Mouse (Mus musculus): ENCODE results near the gene Cope. TPM values are rescaled to one million over a fixed set of nuclear protein-coding genes. Genes with fewer than 3 reads are reported as not detected.

Gene Cope
- total and polyA plus RNA-seq, 2 experiments from 2014 or later = 154 to 295 TPM

GRCm38 (mm10) chr8:70356111-70356510 is 53.8 kb downstream of the Cope start:
- H3K27me3 ChIP-seq (ENCODE audit: control insufficient read depth, insufficient read depth, low read length) = no peaks in the 10 kb centered on the region
- H3K9ac ChIP-seq (replicated peaks; ENCODE audit: low read depth, low read length) = no peak overlapping the region
- no peak for ATAC-seq (ENCODE audit: insufficient read depth, low read depth)
- WGBS = 75% methylated on average over 1 of the region's 1 CpGs
- no peak overlapping the region for H3K4me2 ChIP-seq (ENCODE audit: low read depth, low read length)
- no peaks in the 10 kb centered on the region for H3K36me3 ChIP-seq (replicated peaks; ENCODE audit: control insufficient read depth, insufficient read depth, low read length)
- DNase-seq (ENCODE audit: low spot score) = no peak
- H3K9me3 ChIP-seq (replicated peaks; ENCODE audit: control insufficient read depth, low read length) = no peaks in the 10 kb centered on the region
- H3K27ac ChIP-seq (ENCODE audit: low read depth) = no peak overlapping the region
- no peak for TF ChIP-seq CTCF (IDR thresholded peaks at IDR 0.05; ENCODE audit: low read depth)
- no peak for TF ChIP-seq EP300 (IDR thresholded peaks at IDR 0.05; ENCODE audit: low read depth)
- H3K4me3 ChIP-seq (ENCODE audit: low read depth, low read length) = no peak overlapping the region
- H3K4me1 ChIP-seq (ENCODE audit: control insufficient read depth, insufficient read depth) = peaks cover 13% of the 10 kb centered on the region

DNA sequence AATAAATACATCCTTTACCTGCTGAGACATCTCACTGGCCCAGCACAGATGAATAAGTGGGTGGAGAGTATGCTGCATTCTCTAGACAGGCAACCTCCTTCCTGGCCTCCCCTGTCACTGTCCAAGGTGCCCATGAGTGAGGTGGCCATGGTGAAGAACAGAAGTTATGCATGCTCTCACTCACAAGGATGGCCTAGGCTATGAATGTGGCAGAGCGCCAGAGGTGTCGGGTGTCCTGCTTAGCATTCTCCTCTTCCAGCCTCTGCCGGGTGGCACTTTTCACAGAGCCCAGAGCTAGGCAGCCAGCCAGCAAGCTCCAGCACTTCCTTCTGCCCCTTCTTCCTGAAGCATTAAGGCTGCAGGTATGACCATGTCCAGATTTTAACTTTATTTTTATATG is 57.1 kb downstream of the Cope start:
- H3K36me3 ChIP-seq (replicated peaks; ENCODE audit: control insufficient read depth, insufficient read depth, low read length) = no peaks in the 10 kb centered on the region
- H3K9ac ChIP-seq (replicated peaks; ENCODE audit: low read depth, low read length) = no peak overlapping the region
- no peak for TF ChIP-seq EP300 (IDR thresholded peaks at IDR 0.05; ENCODE audit: low read depth)
- TF ChIP-seq CTCF (IDR thresholded peaks at IDR 0.05; ENCODE audit: low read depth) = no peak
- H3K27me3 ChIP-seq (ENCODE audit: control insufficient read depth, insufficient read depth, low read length) = no peaks in the 10 kb centered on the region
- H3K4me3 ChIP-seq (ENCODE audit: low read depth, low read length) = no peak overlapping the region
- ATAC-seq (ENCODE audit: insufficient read depth, low read depth) (peak; percentile 47; the same call in 1 of the 2 replicates), DNase-seq (ENCODE audit: low spot score) (no peak)
- H3K4me1 ChIP-seq (ENCODE audit: control insufficient read depth, insufficient read depth) = no peaks in the 10 kb centered on the region
- no peak overlapping the region for H3K4me2 ChIP-seq (ENCODE audit: low read depth, low read length)
- WGBS = 1% methylated on average over 3 of the region's 3 CpGs
- no peak overlapping the region for H3K27ac ChIP-seq (ENCODE audit: low read depth)
- no peaks in the 10 kb centered on the region for H3K9me3 ChIP-seq (replicated peaks; ENCODE audit: control insufficient read depth, low read length)

GRCm38 (mm10) chr8:70360769-70361168 is 58.5 kb downstream of the Cope start:
- WGBS = 50% methylated on average over 4 of the region's 4 CpGs
- TF ChIP-seq EP300 (IDR thresholded peaks at IDR 0.05; ENCODE audit: low read depth) (no peak), CTCF (IDR thresholded peaks at IDR 0.05; ENCODE audit: low read depth) (peak; percentile 23; the same call in 1 of the 2 replicates)
- no peaks in the 10 kb centered on the region for H3K4me1 ChIP-seq (ENCODE audit: control insufficient read depth, insufficient read depth)
- no peak overlapping the region for H3K9ac ChIP-seq (replicated peaks; ENCODE audit: low read depth, low read length)
- no peaks in the 10 kb centered on the region for H3K27me3 ChIP-seq (ENCODE audit: control insufficient read depth, insufficient read depth, low read length)
- no peak overlapping the region for H3K27ac ChIP-seq (ENCODE audit: low read depth)
- ATAC-seq (ENCODE audit: insufficient read depth, low read depth) (no peak), DNase-seq (ENCODE audit: low spot score) (no peak)
- no peak overlapping the region for H3K4me3 ChIP-seq (ENCODE audit: low read depth, low read length)
- no peaks in the 10 kb centered on the region for H3K36me3 ChIP-seq (replicated peaks; ENCODE audit: control insufficient read depth, insufficient read depth, low read length)
- no peak overlapping the region for H3K4me2 ChIP-seq (ENCODE audit: low read depth, low read length)
- no peaks in the 10 kb centered on the region for H3K9me3 ChIP-seq (replicated peaks; ENCODE audit: control insufficient read depth, low read length)

DNA sequence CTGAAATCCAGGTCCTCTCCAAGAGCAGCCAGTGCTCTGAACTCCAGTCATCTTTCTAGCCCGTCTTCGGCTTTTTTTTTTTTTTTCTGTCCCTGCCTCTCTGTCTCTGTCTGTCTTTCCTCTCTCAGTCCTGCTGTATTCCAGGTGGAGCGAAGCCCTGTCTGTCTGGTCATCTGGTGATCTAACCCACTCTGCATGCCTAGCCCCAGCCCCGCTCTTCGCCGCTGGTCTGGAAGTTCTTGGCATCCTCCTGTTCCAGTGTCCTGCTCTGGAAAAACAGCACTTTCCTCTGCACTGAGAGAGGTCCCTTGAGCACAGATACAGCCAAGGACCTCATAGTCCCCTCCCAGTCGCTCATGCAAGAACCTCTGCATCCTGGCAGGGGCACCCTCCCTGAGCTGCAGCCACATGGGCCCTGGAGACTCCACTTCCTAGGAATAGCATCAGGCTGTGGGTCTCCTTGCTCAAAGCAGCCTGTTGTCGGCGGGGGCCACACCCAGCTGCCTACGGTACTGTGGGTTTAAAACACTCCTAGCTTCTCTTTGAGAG is 59.2 kb downstream of the Cope start:
- Histone ChIP-seq H3K9me3 (replicated peaks; ENCODE audit: control insufficient read depth, low read length) (no peaks in the 10 kb centered on the region), H3K4me3 (ENCODE audit: low read depth, low read length) (no peak overlapping the region), H3K27ac (ENCODE audit: low read depth) (no peak overlapping the region), H3K4me1 (ENCODE audit: control insufficient read depth, insufficient read depth) (no peaks in the 10 kb centered on the region), H3K36me3 (replicated peaks; ENCODE audit: control insufficient read depth, insufficient read depth, low read length) (no peaks in the 10 kb centered on the region), H3K9ac (replicated peaks; ENCODE audit: low read depth, low read length) (no peak overlapping the region), H3K4me2 (ENCODE audit: low read depth, low read length) (no peak overlapping the region), H3K27me3 (ENCODE audit: control insufficient read depth, insufficient read depth, low read length) (no peaks in the 10 kb centered on the region)
- ATAC-seq (ENCODE audit: insufficient read depth, low read depth) (no peak), DNase-seq (ENCODE audit: low spot score) (no peak)
- no peak for TF ChIP-seq EP300 (IDR thresholded peaks at IDR 0.05; ENCODE audit: low read depth)
- TF ChIP-seq CTCF (IDR thresholded peaks at IDR 0.05; ENCODE audit: low read depth) = no peak
- WGBS = 62% methylated on average over 10 of the region's 10 CpGs

Other genes with a start within 250 kb of the Cope start
- gene Tm6sf2, start 229.6 kb upstream of the Cope start, total RNA-seq (2014; rRNA removed; ENCODE audit: low replicate concordance) = 2.1 TPM in 1 of 2 replicates, not detected in the other
- 1.0 and 1.3 TPM in 2 replicates for gene Tm6sf2, start 229.6 kb upstream of the Cope start, polyA plus RNA-seq (2015; fragmentation: Nextera tagmentation; extraction: Ambion mirVana)
- gene Hapln4, start 219.1 kb upstream of the Cope start, total RNA-seq (2014; rRNA removed; ENCODE audit: low replicate concordance) = not detected in 2 replicates
- not detected in 2 replicates for gene Hapln4, start 219.1 kb upstream of the Cope start, polyA plus RNA-seq (2015; fragmentation: Nextera tagmentation; extraction: Ambion mirVana)
- gene Ncan, start 181.6 kb upstream of the Cope start, total RNA-seq (2014; rRNA removed; ENCODE audit: low replicate concordance) = 0.35 TPM in 1 of 2 replicates, not detected in the other
- gene Ncan, start 181.6 kb upstream of the Cope start, polyA plus RNA-seq (2015; fragmentation: Nextera tagmentation; extraction: Ambion mirVana) = 0.10 and 0.12 TPM in 2 replicates
- 2.9 and 10.3 TPM in 2 replicates for gene Nr2c2ap, start 171.2 kb upstream of the Cope start, total RNA-seq (2014; rRNA removed; ENCODE audit: low replicate concordance)
- gene Nr2c2ap, start 171.2 kb upstream of the Cope start, polyA plus RNA-seq (2015; fragmentation: Nextera tagmentation; extraction: Ambion mirVana) = 29.2 and 32.5 TPM in 2 replicates
- gene Rfxank, start 163.4 kb upstream of the Cope start, total RNA-seq (2014; rRNA removed; ENCODE audit: low replicate concordance) = 29.4 and 48.4 TPM in 2 replicates
- gene Rfxank, start 163.4 kb upstream of the Cope start, polyA plus RNA-seq (2015; fragmentation: Nextera tagmentation; extraction: Ambion mirVana) = 22.5 and 23.9 TPM in 2 replicates
- 34.3 and 68.4 TPM in 2 replicates for gene Borcs8, start 163.0 kb upstream of the Cope start, total RNA-seq (2014; rRNA removed; ENCODE audit: low replicate concordance)
- 32.1 and 34.5 TPM in 2 replicates for gene Borcs8, start 163.0 kb upstream of the Cope start, polyA plus RNA-seq (2015; fragmentation: Nextera tagmentation; extraction: Ambion mirVana)
- gene Mef2b, start 162.8 kb upstream of the Cope start, total RNA-seq (2014; rRNA removed; ENCODE audit: low replicate concordance) = not detected in 2 replicates
- 0.20 TPM in 1 of 2 replicates, not detected in the other for gene Mef2b, start 162.8 kb upstream of the Cope start, polyA plus RNA-seq (2015; fragmentation: Nextera tagmentation; extraction: Ambion mirVana)
- gene Tmem161a, start 130.2 kb upstream of the Cope start, total RNA-seq (2014; rRNA removed; ENCODE audit: low replicate concordance) = 155 and 174 TPM in 2 replicates
- gene Tmem161a, start 130.2 kb upstream of the Cope start, polyA plus RNA-seq (2015; fragmentation: Nextera tagmentation; extraction: Ambion mirVana) = 120 and 132 TPM in 2 replicates
- gene Slc25a42, start 90.2 kb upstream of the Cope start, total RNA-seq (2014; rRNA removed; ENCODE audit: low replicate concordance) = 20.6 and 29.1 TPM in 2 replicates
- 16.5 and 19.1 TPM in 2 replicates for gene Slc25a42, start 90.2 kb upstream of the Cope start, polyA plus RNA-seq (2015; fragmentation: Nextera tagmentation; extraction: Ambion mirVana)
- gene Sugp2, start 68.3 kb upstream of the Cope start, total RNA-seq (2014; rRNA removed; ENCODE audit: low replicate concordance) = 32.0 and 48.7 TPM in 2 replicates
- 14.5 and 15.5 TPM in 2 replicates for gene Sugp2, start 68.3 kb upstream of the Cope start, polyA plus RNA-seq (2015; fragmentation: Nextera tagmentation; extraction: Ambion mirVana)
- gene Armc6, start 68.1 kb upstream of the Cope start, total RNA-seq (2014; rRNA removed; ENCODE audit: low replicate concordance) = 20.1 and 26.5 TPM in 2 replicates
- gene Armc6, start 68.1 kb upstream of the Cope start, polyA plus RNA-seq (2015; fragmentation: Nextera tagmentation; extraction: Ambion mirVana) = 11.9 and 13.1 TPM in 2 replicates
- 29.1 and 38.9 TPM in 2 replicates for gene Homer3, start 19.7 kb upstream of the Cope start, total RNA-seq (2014; rRNA removed; ENCODE audit: low replicate concordance)
- 19.5 TPM in 2 replicates for gene Homer3, start 19.7 kb upstream of the Cope start, polyA plus RNA-seq (2015; fragmentation: Nextera tagmentation; extraction: Ambion mirVana)
- gene Ddx49, start within 50 bp of the Cope start, total RNA-seq (2014; rRNA removed; ENCODE audit: low replicate concordance) = 33.1 and 35.6 TPM in 2 replicates
- gene Ddx49, start within 50 bp of the Cope start, polyA plus RNA-seq (2015; fragmentation: Nextera tagmentation; extraction: Ambion mirVana) = 24.4 and 26.7 TPM in 2 replicates
- 0.80 TPM in 1 of 2 replicates, not detected in the other for gene Cers1, start 13.3 kb downstream of the Cope start, total RNA-seq (2014; rRNA removed; ENCODE audit: low replicate concordance)
- gene Cers1, start 13.3 kb downstream of the Cope start, polyA plus RNA-seq (2015; fragmentation: Nextera tagmentation; extraction: Ambion mirVana) = 0.27 and 0.59 TPM in 2 replicates
- not detected in 2 replicates for gene Gdf1, start 27.3 kb downstream of the Cope start, total RNA-seq (2014; rRNA removed; ENCODE audit: low replicate concordance)
- gene Gdf1, start 27.3 kb downstream of the Cope start, polyA plus RNA-seq (2015; fragmentation: Nextera tagmentation; extraction: Ambion mirVana) = 0.18 and 0.20 TPM in 2 replicates
- 16.5 and 26.3 TPM in 2 replicates for gene Upf1, start 50.8 kb downstream of the Cope start, total RNA-seq (2014; rRNA removed; ENCODE audit: low replicate concordance)
- gene Upf1, start 50.8 kb downstream of the Cope start, polyA plus RNA-seq (2015; fragmentation: Nextera tagmentation; extraction: Ambion mirVana) = 7.0 and 7.5 TPM in 2 replicates
- gene Comp, start 71.0 kb downstream of the Cope start, total RNA-seq (2014; rRNA removed; ENCODE audit: low replicate concordance) = 3.2 and 9.8 TPM in 2 replicates
- gene Comp, start 71.0 kb downstream of the Cope start, polyA plus RNA-seq (2015; fragmentation: Nextera tagmentation; extraction: Ambion mirVana) = 4.2 and 4.4 TPM in 2 replicates
- 6.0 and 6.5 TPM in 2 replicates for gene Crtc1, start 137.1 kb downstream of the Cope start, total RNA-seq (2014; rRNA removed; ENCODE audit: low replicate concordance)
- gene Crtc1, start 137.1 kb downstream of the Cope start, polyA plus RNA-seq (2015; fragmentation: Nextera tagmentation; extraction: Ambion mirVana) = 6.0 and 6.9 TPM in 2 replicates
- 15.8 and 22.6 TPM in 2 replicates for gene Klhl26, start 174.4 kb downstream of the Cope start, total RNA-seq (2014; rRNA removed; ENCODE audit: low replicate concordance)
- gene Klhl26, start 174.4 kb downstream of the Cope start, polyA plus RNA-seq (2015; fragmentation: Nextera tagmentation; extraction: Ambion mirVana) = 7.1 and 8.7 TPM in 2 replicates
- not detected in 2 replicates for gene Tmem59l, start 184.8 kb downstream of the Cope start, total RNA-seq (2014; rRNA removed; ENCODE audit: low replicate concordance)
- gene Tmem59l, start 184.8 kb downstream of the Cope start, polyA plus RNA-seq (2015; fragmentation: Nextera tagmentation; extraction: Ambion mirVana) = not detected in 2 replicates
- not detected in 2 replicates for gene Crlf1, start 190.6 kb downstream of the Cope start, total RNA-seq (2014; rRNA removed; ENCODE audit: low replicate concordance)
- gene Crlf1, start 190.6 kb downstream of the Cope start, polyA plus RNA-seq (2015; fragmentation: Nextera tagmentation; extraction: Ambion mirVana) = 0.16 and 0.66 TPM in 2 replicates
- 121 and 145 TPM in 2 replicates for gene Rex1bd, start 204.2 kb downstream of the Cope start, total RNA-seq (2014; rRNA removed; ENCODE audit: low replicate concordance)
- gene Rex1bd, start 204.2 kb downstream of the Cope start, polyA plus RNA-seq (2015; fragmentation: Nextera tagmentation; extraction: Ambion mirVana) = 139 and 146 TPM in 2 replicates
- 887 and 1,064 TPM in 2 replicates for gene Uba52, start 208.3 kb downstream of the Cope start, total RNA-seq (2014; rRNA removed; ENCODE audit: low replicate concordance)
- gene Uba52, start 208.3 kb downstream of the Cope start, polyA plus RNA-seq (2015; fragmentation: Nextera tagmentation; extraction: Ambion mirVana) = 1,011 and 1,075 TPM in 2 replicates
- 422 and 440 TPM in 2 replicates for gene Fkbp8, start 225.2 kb downstream of the Cope start, total RNA-seq (2014; rRNA removed; ENCODE audit: low replicate concordance)
- gene Fkbp8, start 225.2 kb downstream of the Cope start, polyA plus RNA-seq (2015; fragmentation: Nextera tagmentation; extraction: Ambion mirVana) = 195 and 200 TPM in 2 replicates
- 110 and 120 TPM in 2 replicates for gene Kxd1, start 225.4 kb downstream of the Cope start, total RNA-seq (2014; rRNA removed; ENCODE audit: low replicate concordance)
- gene Kxd1, start 225.4 kb downstream of the Cope start, polyA plus RNA-seq (2015; fragmentation: Nextera tagmentation; extraction: Ambion mirVana) = 93.5 and 96.7 TPM in 2 replicates
- gene Ell, start 236.9 kb downstream of the Cope start, total RNA-seq (2014; rRNA removed; ENCODE audit: low replicate concordance) = 7.3 and 13.9 TPM in 2 replicates
- 7.9 and 9.1 TPM in 2 replicates for gene Ell, start 236.9 kb downstream of the Cope start, polyA plus RNA-seq (2015; fragmentation: Nextera tagmentation; extraction: Ambion mirVana)